Mouse (Mus musculus): ENCODE data around the gene Dpf3.
A peak's percentile ranks its signal among the peaks of the same experiment; 100 is the strongest.

The Dpf3 gene

DNA sequence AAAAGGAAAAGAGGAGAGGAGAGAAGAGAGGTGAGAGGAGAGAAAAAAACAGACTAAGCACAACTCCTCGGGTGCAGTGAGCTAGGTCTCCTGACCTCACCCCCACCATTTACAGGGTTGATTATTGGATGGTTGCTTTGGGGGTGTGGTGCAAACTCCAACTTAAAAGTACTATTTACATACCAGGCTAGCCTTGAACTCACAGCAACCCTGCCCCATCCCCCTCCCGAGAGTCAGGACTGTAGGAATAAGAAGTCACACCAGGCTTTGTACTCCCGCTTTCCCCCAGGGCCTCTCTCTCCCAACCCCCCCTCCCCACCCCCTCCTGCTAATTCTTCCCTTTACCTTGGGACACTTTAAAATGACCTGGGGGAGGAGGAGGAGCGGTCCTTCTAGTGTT is 8.8 kb upstream of the Dpf3 start:
- DNase-seq, result no peak

DNA sequence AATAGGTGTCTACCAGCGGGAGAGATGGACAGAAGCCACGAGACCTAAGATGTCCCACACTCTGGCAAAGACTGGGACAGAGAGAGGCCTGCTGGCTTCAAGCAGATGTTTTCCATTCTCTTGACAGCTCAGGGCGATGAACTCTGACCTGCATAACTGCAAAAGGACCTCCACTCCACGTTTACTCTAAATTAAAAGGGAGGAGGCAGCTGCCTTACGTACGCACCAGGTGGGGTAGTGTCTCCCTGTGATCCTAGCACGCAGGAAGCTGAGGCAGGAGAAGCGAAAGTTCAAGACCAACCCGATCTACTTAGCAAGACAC is 8.4 kb upstream of the Dpf3 start:
- no peak for DNase-seq

DNA sequence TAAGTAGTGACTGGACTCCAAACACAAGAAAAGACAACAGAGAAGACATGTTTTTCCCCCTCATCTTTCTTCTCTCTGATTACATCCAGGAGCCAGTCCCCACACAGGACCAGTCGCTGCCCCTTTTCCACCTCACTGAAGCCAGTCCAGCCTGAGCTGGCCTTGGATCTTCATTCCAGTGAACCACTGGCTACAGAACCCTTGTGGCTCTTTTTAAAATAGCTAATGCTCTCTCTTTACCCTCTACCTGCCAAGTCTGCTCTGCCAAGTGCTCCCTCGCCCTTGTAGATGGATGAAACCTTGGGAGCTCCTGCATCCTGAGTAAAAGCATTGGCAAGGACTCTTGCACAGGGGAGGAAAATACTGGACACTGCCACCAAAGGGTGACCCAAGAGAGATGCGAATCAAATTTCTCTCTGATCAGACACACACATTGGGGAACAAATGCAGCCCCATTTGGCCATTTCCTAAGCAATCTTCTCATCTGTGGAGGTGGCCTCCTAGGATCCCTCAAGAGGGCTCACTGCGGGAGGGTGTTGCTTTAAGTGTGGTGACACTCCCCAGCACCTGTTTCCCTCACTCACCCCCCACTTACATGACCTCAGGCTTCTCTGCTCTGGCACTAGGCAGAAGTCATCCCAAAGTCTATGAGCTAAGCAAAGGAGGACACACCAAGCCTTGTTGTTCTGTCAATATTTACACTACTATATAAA is 7.9 kb upstream of the Dpf3 start:
- DNase-seq, result no peak

DNA sequence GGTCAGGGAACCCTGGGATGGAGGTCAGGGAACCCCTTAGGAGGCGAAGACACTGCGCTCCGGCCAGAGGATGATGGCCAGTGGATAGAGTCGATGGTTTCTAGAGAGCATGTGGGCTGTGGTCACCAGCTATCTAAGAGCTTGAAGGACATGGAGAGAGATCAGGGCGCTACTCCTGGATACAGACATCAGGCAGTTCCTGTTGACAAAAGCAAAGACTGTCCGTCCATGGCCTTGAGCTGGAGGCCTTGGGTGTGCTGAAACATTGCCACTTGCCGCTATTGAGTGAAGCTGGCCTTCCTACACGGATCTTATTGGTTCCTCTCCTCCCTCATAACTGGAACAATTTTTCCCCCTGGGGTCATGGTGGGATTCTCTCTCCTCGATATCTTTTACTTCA is 6.7 kb upstream of the Dpf3 start:
- no peak for DNase-seq

DNA sequence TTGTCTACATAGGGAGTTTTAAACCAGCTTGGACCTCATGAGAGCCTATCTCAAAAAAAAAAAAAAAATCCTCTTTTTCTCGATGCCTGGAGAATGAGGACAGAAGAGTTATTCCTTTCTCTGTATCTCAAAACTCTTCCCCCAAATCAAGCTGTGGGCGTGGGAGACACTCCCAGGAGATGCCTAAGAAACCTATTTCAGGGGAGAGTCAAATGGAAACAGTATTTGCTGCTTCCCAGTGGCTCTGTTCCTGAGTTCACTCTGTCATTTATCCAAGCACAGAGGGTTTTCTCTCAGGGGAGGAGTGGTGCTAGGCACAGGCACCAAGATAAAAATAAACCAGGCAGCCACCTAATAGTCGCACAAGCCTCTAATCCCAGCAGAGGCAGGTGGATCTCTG is 5.3 kb upstream of the Dpf3 start:
- no peak for DNase-seq

DNA sequence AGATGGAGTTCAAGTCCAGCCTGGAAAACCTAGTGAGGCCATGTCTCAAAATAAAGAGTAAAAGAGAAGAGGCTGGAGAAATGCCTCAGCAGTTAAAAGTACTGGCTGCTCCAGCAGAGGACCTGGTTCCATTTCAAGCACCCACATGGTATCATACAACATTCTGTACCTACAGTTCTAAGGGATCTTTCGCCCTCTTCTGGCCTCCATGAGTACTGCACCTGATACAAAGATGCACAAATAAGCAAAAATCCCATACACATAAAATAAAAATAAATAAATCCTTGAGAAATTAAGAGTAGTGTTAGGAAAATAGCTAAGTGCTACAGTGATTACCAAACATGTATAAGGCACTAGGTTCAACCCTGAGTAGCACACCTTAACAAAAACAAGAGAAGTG is 4.1 kb upstream of the Dpf3 start:
- DNase-seq, result peak in 1 of 2 experiments; percentile 17

DNA sequence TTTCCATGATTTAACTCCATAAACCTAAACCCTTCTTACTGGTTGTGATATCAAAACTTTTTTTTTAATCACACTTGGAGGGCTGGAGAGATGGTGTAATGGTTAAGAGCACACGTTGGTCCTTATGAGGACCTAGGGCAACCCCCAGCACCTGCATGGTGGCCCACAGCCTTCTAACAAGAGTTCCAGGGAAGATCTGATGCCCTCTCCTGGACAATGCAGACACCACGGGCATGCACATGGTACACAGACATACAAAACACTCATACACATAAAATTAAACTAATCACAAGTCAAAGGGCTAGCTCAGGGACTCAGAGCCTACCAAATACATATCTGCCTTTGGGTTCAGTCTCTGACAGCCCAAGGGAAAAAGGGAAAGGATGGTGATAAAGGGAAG is 2.2 kb upstream of the Dpf3 start:
- DNase-seq, result no peak

DNA sequence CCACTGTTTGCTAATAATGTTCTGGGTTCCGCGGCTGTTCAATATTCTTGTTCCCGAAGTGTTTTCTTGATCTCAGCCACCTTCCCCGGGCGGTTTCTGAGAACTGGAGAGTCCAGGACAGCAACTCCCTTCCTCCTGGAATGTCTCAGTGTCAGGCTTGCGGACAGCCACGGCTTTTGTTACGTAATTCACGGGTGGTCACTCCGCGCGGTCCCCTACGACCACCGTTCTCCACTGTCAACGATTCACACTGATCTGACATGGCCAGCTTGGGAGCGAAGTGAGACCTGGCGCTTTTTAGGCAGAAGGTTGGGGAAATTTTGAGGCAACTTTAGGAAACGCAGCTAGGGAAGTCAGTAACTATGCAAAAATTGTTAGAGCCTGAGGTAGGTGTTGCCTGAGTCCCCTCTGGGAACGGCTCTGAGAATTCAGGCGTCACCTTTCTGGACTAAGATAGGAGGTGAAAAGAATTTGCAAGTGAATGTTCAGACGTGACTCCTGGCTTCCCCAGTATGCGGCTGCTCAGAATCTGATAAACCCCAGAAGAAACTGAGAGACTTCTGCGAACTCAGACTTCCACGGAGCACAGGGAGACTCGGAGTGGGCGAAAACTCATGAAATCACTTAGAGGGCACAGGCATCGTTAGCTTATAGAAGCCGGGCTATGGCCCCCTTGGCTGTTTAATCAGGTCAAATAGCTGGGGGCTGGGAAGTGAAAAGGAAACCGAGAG is 860 bp upstream of the Dpf3 start:
- DNase-seq, result peak in 1 of 2 experiments; percentile 3

DNA sequence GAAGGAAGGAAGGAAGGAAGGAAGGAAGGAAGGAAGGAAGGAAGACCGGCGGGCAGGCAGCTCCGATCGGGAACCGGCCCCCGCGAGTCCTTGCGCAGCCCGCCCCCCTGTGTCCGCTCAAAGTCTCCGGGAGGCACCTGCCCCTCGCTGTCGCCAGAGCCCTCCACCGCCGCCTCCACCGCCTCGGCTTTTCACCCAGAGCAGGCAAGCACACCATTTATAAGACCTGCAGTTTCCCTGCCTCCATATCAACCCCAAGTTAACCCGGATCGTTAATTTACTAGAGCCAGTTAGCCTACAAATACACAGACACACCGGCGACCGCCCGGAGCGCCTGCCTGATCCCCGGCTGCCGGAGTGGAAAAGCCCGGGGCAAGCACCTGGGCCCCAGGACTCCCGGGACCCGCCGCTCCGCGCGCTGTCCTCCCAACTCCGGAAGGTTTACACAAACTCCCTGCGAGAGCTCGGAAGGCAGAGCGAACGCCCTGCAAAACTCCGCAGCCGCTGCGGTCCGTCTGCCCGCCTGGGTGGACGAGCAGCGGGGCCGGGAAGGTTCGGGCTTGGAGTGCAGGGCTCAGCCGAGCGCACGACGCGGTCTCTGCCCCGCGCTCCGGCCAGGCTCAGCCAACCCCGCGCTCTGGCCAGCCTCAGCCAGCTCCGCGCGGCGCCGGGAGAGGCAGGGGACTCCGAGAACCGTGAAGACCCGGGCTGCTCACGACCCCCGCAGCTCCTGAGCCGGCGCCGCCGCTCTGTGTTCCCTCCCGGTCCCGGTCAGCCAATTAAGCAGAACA is 650 bp downstream of the Dpf3 start:
- peak; percentile 24 to 38 for DNase-seq

DNA sequence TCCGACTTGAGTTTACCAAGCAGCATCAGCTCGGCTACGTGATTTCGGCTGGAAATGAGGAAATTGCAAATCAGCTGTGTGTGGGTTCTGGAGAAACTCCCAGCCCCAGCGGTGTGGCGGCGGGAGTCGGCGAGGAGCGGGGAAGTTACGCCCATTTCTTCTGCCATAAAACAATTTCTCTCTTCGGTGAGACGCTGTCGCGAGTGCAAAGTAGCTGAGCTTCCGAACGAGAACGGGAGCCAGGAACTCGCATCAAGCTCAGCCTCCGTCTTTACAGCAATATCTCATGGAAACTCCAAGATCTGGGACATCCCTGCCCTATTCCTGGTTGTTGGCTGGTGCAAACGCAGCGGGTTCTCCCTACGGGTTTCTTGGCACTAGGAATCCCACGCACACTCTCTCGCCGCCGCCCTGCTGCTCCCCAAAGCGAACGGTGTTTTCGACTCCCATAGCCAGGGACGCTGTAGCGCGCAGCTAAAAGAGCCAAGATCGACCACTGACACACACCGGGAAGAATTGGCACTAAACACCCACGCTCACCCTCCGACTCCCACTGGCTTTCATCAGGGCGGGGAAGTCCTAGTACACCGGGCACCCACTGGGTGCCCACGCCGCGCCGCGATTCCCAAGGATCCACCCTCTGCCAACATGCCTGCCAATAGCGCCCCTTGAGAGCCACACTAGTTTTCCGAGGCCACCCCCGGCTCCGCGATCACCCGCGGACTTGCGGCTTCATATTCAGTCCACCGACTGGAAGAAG is 1.4 kb downstream of the Dpf3 start:
- DNase-seq, result peak in 1 of 2 experiments; percentile 5

DNA sequence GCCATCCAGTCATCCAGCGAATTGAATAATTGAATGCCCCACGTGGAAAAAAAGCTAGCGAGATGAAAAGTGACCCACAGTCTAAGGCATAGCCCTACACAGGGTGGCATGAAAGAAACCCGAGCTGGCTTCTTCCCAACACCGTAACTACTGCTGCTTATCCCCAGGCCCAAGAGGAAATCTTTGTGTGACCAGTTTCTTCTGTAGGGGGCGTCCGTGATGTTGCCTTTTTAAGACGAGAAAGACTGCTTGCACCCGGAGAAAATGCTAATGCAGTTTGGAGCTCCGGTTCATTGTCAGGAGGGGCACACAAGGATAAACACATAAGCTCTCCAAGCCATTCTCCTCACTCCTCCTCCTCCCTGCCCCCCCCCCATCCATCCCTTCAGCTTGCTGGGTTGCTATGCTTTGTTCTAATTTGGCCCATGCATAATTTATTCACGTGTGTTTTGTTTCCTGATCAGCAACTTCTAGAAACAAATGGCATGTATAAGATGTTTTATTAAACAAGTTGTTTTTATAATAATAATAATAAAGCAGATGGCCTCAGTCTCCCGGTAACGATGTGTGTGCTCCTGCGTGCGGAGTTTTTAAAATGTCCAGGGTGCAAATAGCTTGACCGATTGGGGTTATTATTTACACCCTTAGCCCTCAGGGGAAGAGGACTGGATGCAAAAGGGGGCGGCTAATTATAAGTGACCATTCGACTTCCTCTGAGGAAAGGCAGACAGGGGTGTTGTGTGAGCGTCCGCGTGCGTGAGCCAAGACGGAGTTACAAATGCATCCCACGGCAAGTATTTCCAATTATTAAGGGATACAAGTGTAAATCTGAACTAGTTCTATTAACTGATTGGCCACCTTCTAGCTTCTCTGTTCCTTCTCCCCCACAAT is 2.4 kb downstream of the Dpf3 start:
- DNase-seq, result no peak

DNA sequence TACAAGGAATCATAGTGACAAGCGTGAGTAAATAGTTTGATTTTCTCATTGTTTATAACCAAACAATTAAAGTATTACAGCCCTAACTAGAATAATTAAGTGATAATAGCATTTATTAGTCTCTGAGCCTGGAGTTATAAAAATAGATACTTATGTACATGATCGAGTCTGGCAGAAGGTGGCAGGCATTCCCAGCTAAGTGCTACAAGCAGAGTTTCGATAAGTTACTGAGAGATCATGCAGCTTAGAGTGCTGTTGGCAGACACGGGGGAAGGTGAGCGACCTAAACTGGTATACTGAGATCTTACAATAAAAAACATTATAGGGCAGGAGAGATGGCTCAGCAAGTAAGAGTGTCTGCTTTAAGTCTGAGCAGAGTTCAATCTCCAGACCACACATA is 3.9 kb downstream of the Dpf3 start:
- DNase-seq, result no peak

DNA sequence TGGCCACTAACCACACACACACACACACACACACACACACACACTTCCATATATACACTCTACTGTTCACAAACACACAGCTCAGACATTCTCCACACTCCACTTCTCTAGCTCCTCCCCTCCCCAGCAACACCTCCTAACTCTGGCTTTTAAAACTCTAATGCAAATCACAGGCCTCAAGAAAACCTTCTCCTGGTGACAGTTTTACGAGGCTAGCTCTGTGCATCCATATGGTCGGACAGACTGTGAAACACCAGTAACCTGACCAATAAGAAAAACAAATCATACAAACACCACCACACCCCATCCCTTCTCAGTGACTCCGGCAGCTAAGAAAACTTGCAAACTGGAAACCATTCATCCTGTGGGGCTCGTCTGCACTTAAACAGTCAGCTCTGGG is 6.1 kb downstream of the Dpf3 start:
- no peak for DNase-seq

DNA sequence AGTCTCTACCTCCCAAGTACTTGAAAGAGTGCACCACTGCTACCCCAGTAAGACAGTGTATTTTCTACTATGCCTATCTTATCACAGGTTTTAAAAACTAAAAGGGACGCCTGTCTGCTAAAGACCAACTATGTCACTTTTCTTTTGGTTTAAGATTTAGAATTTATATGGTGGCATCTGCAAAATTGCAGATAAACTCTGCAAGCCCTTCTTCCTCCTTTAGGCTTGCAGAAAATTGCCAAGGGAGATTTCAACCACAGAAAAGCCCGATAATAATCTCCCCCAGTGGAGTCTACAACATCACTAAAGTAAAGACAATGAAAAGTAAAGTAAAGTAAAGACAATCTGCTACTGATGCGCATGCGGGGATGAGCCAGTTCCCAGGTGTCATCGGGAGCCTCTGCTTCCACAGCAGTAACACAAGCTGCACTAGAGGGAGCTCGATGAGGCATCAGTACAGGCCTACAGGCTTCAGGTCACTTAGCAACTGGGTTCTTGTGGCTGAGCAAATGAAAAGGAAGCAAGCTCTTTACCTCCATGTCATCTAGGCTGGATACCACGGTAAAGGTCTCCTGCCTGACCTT is 7.6 kb downstream of the Dpf3 start:
- no peak for DNase-seq

DNA sequence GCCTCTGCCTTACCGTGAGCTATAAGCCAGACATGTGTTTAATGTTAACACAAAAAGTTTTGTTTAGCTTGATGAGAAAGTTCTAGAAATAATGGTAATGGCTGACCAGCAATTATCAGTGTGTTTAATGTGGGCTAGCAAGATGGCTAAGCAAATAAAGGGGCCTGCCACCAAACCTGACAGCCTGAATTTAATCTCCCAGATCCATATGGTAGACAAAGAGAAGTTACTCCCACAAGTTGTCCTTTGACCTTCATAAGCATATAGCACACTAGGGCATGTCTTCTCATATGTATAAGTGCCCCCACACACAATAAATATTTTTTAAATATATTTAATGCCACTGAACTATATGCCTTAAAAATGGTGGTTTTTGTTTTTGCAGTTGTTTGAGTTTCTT is 8.4 kb downstream of the Dpf3 start:
- no peak for DNase-seq

DNA sequence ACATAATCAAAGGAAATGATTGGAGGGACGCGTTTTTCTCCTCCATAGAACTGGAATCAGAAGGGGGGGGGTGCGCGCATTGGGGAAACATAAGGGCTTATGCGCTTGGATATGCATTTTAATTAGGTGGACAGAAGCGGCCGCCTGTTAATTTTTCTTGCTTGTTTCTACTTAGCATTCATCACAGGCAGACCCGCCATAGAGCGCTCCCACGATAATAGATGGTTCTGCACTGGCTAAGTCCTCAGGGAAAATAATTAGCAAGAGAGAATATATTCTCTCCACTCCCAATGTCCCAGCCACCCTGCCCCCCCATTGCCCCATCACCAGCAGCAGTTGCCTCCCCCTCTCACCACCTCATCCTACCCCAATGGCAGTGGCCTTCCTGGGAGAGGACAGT is 11.2 kb downstream of the Dpf3 start:
- DNase-seq, result no peak

DNA sequence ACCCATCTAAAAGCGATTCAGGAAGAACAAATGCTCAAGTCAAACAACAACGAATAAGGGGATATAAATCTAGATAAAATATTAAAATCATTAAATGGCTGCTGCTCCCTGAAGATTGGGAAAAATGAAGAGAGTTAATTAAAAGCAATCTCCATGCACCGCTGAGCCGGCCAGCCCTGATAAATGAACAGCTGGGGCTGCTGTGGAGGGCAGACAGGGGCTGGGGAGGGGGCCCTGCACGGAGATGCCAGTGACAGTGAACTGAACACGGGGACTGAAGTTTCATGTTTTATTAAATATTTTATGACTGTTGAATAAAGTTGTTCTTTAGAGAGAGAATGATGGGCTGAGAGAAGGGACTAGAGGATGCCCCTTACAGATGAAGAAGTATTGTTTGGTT is 12.1 kb downstream of the Dpf3 start:
- no peak for DNase-seq

DNA sequence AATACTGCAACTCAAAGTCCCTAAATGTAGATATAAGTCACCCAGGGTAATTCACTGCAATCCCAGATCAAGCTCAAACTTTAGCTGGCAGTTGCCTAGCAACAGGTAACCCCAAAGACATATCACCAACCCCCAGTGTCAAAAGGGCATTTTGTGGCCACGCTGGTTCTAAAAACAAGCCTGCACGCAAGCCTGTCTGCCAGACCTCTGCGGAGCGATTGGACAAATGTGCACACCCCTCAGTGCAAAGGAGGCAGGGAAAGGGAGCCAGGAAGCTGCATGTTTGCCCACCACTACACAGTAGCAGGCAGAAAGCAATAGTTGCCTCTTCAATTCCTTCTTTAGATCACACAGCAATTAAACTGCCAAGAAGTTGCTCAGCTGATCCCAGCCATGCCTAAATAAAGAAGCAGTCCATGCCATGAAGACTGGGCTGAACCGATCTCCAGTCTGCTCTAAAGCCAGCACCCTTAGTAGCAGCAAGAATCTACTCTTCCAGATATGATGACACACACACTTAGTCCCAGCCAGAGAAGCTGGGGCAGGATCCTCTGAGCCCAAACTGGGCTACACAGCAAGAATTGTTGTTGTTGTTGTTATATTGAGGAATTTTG is 13.4 kb downstream of the Dpf3 start:
- no peak for DNase-seq

DNA sequence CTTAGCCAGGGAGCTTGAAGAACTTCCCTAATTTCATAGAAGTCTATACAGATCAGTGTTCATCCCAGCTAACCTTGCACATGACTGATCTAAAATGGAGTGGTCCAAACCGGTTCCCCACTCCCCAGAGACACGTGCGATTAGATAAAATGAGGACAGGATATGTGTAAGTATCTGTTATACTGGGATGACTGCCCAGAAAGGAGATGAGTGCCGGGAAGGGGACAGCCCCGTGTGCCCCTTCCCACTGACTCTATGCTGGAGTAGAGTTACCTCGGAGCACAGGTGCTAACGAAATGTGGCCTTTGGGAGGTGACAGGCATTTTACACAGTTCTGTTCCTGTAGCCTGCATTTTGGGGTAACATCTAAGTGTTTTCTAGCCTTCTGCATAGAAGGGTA is 15.8 kb downstream of the Dpf3 start:
- DNase-seq, result no peak

DNA sequence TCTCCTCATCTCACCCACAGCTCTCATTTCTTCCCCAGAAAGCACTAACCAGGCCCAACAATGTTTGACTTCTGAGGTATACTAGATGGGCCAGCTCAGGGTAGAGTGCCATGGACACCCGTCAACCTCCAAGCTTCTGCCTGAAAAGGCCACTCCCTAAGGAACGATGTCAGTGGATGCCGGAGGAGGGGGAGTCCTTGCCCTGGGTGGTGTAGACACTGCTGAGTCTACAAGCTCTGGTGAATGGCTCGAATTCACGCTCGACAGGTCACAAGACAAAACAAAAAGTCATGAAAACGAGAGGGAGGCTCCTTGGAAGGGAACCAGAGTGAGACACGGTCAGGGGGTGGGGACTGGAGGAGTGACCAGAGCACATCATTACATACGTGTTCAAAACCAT is 17.4 kb downstream of the Dpf3 start:
- no peak for DNase-seq

All from thymus, postnatal 36 days (tissue).